Mouse (Mus musculus) hindbrain, postnatal 0 days (tissue): ENCODE data around the gene Clp1. TPM values are rescaled to one million over a fixed set of nuclear protein-coding genes. Genes with fewer than 3 reads are reported as not detected.

ENCODE experiments used
- ATAC-seq: fragments of 200-750 bp; cut with Nextera tagmentation; 2 replicates; pipeline ENCODE4 v1.8.0; 2017; ENCODE audit warnings: mild to moderate bottlenecking, moderate TSS enrichment, moderate library complexity
- DNase-seq: peaks from one replicate; pipeline ENCODE4 v3.0.0-alpha.2; 2015; ENCODE audit warnings: low spot score
- H3K27ac ChIP-seq: fragments of 300-500 bp; sonication (generic); 2 replicates; pipeline ENCODE4 v1.5.1; 2014; ENCODE audit warnings: mild to moderate bottlenecking
- H3K27me3 ChIP-seq: fragments of 300-500 bp; sonication (generic); 2 replicates; pipeline ENCODE4 v1.6.1; 2014; ENCODE audit warnings: low read length, mixed read lengths; ENCODE audit not compliant: insufficient read depth
- H3K36me3 ChIP-seq: fragments of 300-500 bp; sonication (generic); 2 replicates; pipeline ENCODE4 v1.6.1; 2014; ENCODE audit warnings: low read length, mixed read lengths; ENCODE audit not compliant: insufficient read depth
- H3K4me1 ChIP-seq: fragments of 300-500 bp; sonication (generic); 2 replicates; pipeline ENCODE4 v1.6.1; 2014; ENCODE audit warnings: antibody characterized with exemption, low read length, mixed read lengths; ENCODE audit not compliant: insufficient read depth
- H3K4me2 ChIP-seq: fragments of 300-500 bp; sonication (generic); 2 replicates; pipeline ENCODE4 v1.6.1; 2014; ENCODE audit warnings: low read depth, mild to moderate bottlenecking, low read length, moderate library complexity, mixed read lengths
- H3K4me3 ChIP-seq: fragments of 300-500 bp; sonication (generic); 2 replicates; pipeline ENCODE4 v1.5.1; 2014; ENCODE audit warnings: low read length
- H3K9ac ChIP-seq: fragments of 300-500 bp; sonication (generic); replicated peaks from 2 replicates; pipeline ENCODE4 v1.6.1; 2014; ENCODE audit warnings: mild to moderate bottlenecking, low read length, moderate library complexity, mixed read lengths
- H3K9me3 ChIP-seq: fragments of 300-500 bp; sonication (generic); 2 replicates; pipeline ENCODE4 v1.6.1; 2016; ENCODE audit warnings: low read length, mixed read lengths
- CTCF ChIP-seq: IDR thresholded peaks from 2 replicates; pipeline ENCODE4 v1.5.1; 2016; ENCODE audit warnings: antibody characterized with exemption, control low read depth, low read depth
- WGBS: fragments of 180-500 bp; shearing (Covaris S2); extraction: QIAGEN DNeasy Blood & Tissue Kit; methylation state at CpG from one replicate; pipeline ENCODE4 v1.1.7; 2014; 5-methylcytosine and 5-hydroxymethylcytosine counted together
- polyA plus RNA-seq: library from polyadenylated mRNA; unstranded; fragments of >200 nt; fragmentation: Nextera tagmentation; extraction: Ambion mirVana; gene quantifications from 2 replicates; pipeline ENCODE4 v1.2.1, GENCODE M21; 2015
- total RNA-seq: library from RNA; depleted of rRNA; stranded (reverse); fragments of >200 nt; gene quantifications from 2 replicates; pipeline ENCODE4 v1.2.3, GENCODE M21; 2014

Gene Clp1
- total and polyA plus RNA-seq, 2 experiments from 2014 or later, result 12.0 to 14.3 TPM

- Histone ChIP-seq H3K4me2 (no peak overlapping the region), H3K27me3 (no peaks in the 10 kb centered on the region), H3K9me3 (no peaks in the 10 kb centered on the region), H3K4me1 (no peaks in the 10 kb centered on the region), H3K36me3 (no peaks in the 10 kb centered on the region), H3K4me3 (no peak overlapping the region), H3K9ac (no peak overlapping the region), H3K27ac (no peak overlapping the region)
- TF ChIP-seq CTCF, result no peak
- 58% methylated on average over 1 of the region's 1 CpGs for WGBS
- ATAC-seq (no peak), DNase-seq (no peak)
Observed at GRCm38 (mm10) chr2:84762818-84763217, 35.7 kb upstream of the Clp1 start.

DNA sequence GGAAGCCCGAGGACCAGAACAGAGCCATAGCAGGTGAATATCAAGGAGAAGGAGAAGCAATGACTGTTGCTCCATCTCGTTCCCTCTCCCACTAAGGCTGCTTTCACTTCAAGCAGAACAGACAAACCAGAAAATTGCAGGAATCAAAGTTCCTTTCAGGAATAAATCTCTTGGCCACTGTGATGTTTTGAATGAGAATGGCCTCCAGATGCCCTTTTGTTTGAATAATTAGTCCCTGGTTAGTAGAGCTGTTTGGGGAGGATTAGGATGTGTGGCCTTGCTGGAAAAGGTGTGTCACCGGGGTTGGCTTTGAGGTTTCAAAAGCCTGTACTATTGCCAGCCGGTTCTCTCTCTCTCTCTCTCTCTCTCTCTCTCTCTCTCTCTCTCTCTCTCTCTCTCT lies 35.1 kb upstream of the Clp1 start:
- no peak overlapping the region for H3K27ac ChIP-seq
- DNase-seq, result no peak
- 44% methylated on average over 4 of the region's 4 CpGs for WGBS

DNA sequence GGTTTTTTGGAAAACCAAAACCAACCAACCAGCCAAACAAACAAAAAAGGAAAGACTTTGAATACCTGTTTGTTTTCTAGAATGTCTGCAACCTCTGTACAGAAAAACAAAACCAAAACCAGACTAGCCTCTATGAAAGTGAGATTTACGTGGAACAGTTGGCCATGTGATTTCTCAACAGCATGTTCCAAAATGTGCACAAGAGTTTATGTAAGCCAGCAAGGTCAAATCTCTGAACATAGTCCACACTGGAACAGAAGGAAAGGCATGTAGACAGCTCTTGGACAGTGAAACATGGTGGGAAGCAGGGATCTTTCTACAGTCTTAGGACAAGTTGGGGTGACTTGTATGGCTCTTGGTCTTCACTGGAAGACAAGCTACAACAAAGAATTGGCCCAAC lies 34.7 kb upstream of the Clp1 start:
- ATAC-seq, result no peak
- Histone ChIP-seq H3K9me3 (no peaks in the 10 kb centered on the region), H3K4me3 (no peak overlapping the region), H3K36me3 (no peaks in the 10 kb centered on the region), H3K4me2 (no peak overlapping the region), H3K27me3 (no peaks in the 10 kb centered on the region), H3K9ac (no peak overlapping the region), H3K4me1 (no peaks in the 10 kb centered on the region), H3K27ac (no peak overlapping the region)
- no peak for DNase-seq
- 100% methylated on average over 1 of the region's 1 CpGs for WGBS
- no peak for TF ChIP-seq CTCF

More for the DNA sequence above, 35.1 kb upstream of the Clp1 start:
- TF ChIP-seq CTCF, result no peak
- no peaks in the 10 kb centered on the region for H3K4me1 ChIP-seq
- no peaks in the 10 kb centered on the region for H3K27me3 ChIP-seq
- no peak for ATAC-seq
- no peak overlapping the region for H3K4me2 ChIP-seq
- H3K4me3 ChIP-seq, result no peak overlapping the region
- no peaks in the 10 kb centered on the region for H3K36me3 ChIP-seq
- no peak overlapping the region for H3K9ac ChIP-seq
- no peaks in the 10 kb centered on the region for H3K9me3 ChIP-seq

GRCm38 (mm10) chr2:84761309-84761708 lies 34.2 kb upstream of the Clp1 start:
- Histone ChIP-seq H3K9me3 (no peaks in the 10 kb centered on the region), H3K4me3 (no peak overlapping the region), H3K27ac (no peak overlapping the region), H3K9ac (no peak overlapping the region), H3K4me1 (no peaks in the 10 kb centered on the region), H3K4me2 (no peak overlapping the region), H3K36me3 (no peaks in the 10 kb centered on the region), H3K27me3 (no peaks in the 10 kb centered on the region)
- 80% methylated on average over 3 of the region's 3 CpGs for WGBS
- DNase-seq, result no peak
- no peak for TF ChIP-seq CTCF
- ATAC-seq, result no peak

DNA sequence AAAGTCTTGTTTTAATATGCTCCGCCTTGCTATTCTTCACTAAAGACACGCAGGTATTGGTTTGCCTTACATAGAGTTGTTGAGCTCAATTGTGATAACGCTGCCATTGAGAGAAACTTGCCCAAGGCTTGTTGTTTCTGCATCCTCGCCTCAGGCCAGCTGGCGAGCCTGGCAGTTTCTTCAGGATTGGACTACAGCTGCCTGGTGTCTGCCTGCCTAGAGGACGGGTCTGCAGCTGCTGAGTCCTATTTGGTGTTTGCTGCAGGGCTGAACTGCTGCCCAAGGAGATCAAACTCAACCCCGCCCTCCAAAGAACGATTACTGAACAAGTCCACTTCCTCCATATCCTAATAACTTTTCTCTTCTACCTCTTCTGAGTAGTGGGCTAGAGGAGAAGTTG lies 33.6 kb upstream of the Clp1 start:
- no peaks in the 10 kb centered on the region for H3K9me3 ChIP-seq
- no peaks in the 10 kb centered on the region for H3K36me3 ChIP-seq
- H3K4me1 ChIP-seq, result no peaks in the 10 kb centered on the region
- 65% methylated on average over 8 of the region's 8 CpGs for whole genome bisulfite sequencing
- no peaks in the 10 kb centered on the region for H3K27me3 ChIP-seq
- no peak for DNase-seq
- H3K27ac ChIP-seq, result no peak overlapping the region
- ATAC-seq, result no peak
- no peak overlapping the region for H3K9ac ChIP-seq
- no peak overlapping the region for H3K4me3 ChIP-seq
- H3K4me2 ChIP-seq, result no peak overlapping the region
- TF ChIP-seq CTCF, result no peak

GRCm38 (mm10) chr2:84758542-84759127 lies 31.5 kb upstream of the Clp1 start:
- no peak overlapping the region for H3K4me2 ChIP-seq
- peak; percentile 78 for DNase-seq
- H3K9me3 ChIP-seq, result no peaks in the 10 kb centered on the region
- no peaks in the 10 kb centered on the region for H3K27me3 ChIP-seq
- H3K27ac ChIP-seq, result no peak overlapping the region
- no peaks in the 10 kb centered on the region for H3K36me3 ChIP-seq
- no peak overlapping the region for H3K4me3 ChIP-seq
- WGBS, result 1% methylated on average over 2 of the region's 2 CpGs
- peak; percentile 80 for TF ChIP-seq CTCF
- no peak overlapping the region for H3K9ac ChIP-seq
- no peaks in the 10 kb centered on the region for H3K4me1 ChIP-seq
- ATAC-seq, result peak; percentile 83

DNA sequence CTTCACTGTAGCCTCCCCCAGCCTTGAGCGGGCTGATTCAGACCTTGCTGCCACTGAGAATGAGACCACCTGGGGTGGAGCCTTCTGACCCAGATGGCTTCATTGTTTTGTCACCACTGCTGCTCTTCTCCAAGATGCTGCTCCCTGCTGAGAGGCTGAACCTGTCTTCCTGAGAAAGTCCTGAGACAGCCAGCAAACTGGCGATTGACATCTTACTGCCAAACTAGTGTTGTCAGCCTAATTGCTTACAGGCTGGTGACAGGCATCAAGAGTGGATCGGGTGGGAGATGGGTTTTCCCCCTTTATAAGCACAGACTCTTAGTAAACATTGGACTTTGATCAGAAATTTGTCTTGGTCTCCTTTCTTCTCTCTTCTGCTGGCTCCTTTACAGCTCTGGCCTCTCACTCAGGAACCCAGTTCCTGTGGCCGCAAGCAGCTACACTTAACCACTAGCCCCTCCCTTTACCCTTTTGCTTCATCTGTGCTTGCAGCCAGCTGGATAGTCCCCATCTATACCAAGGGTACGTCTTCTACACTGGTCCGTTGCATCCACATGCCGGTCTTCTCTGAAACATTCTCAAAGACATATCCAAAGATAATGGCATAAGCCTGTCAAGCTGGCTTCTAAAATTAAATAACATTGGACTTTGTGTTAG lies 30.0 kb upstream of the Clp1 start:
- TF ChIP-seq CTCF, result no peak
- no peak for ATAC-seq
- WGBS, result 56% methylated on average over 7 of the region's 7 CpGs

More for the DNA sequence above, 30.0 kb upstream of the Clp1 start:
- Histone ChIP-seq H3K9me3 (no peaks in the 10 kb centered on the region), H3K27me3 (0 out of 2 replicates have a peak, but pooled peaks cover 3% of the 10 kb centered on the region), H3K4me3 (no peak overlapping the region), H3K36me3 (no peaks in the 10 kb centered on the region), H3K4me1 (no peaks in the 10 kb centered on the region), H3K27ac (no peak overlapping the region), H3K9ac (no peak overlapping the region), H3K4me2 (no peak overlapping the region)
- DNase-seq, result no peak
